Mouse (Mus musculus) left cerebral cortex, adult 18-20 months (tissue): Measurements from ENCODE around the gene Ifnar2. TPM values are rescaled to one million over a fixed set of nuclear protein-coding genes. Genes with fewer than 3 reads are reported as not detected.

Experiments used
- DNase-seq, 2 experiments: peaks; one replicate each; pipeline ENCODE4 v3.0.0; 2021 to 2022; ENCODE audit warnings: low spot score in 2 of 2, mixed read lengths in 1 of 2
- total RNA-seq, 2 experiments: library from RNA; stranded (reverse); gene quantifications; 2 replicates each; pipeline ENCODE4 v1.2.3; 2021

The Ifnar2 gene
- total RNA-seq, 2 experiments from 2014 or later: 21.0 to 23.7 TPM

DNA sequence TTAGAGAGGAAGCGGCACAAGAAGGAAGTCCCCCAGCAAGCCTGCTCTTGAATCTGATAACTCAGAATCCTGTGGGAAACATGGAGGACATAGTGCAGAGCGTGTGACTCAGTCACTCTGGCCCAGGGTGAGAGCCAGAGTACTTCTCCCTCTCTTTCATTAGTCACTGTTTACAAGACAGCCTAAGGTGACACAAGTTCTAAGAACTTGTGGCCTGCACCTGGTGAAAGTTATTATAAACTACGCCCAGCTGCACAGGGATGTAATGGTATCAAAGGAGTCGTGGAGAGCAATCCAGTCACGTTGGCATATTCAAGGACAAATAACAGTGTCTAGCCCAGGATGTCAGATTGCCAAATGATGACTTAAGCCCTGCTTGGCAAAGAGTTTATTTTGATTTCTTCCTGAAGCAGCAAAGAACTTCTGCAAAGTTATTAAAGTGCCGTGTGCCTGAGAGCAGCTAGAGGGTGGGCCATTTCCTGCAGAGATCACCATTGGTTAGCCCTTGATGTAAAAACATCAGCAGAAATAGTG is 79.8 kb downstream of the Ifnar2 start:
- DNase-seq: no peak

Other genes starting within 250 kb of the Ifnar2 start
- gene Olig2, start 147.3 kb upstream of the Ifnar2 start, total RNA-seq: 10 to 100 TPM; 19.5 to 22.6 TPM
- gene Olig1, start 103.0 kb upstream of the Ifnar2 start, total RNA-seq: 10 to 100 TPM; 67.3 to 77.0 TPM
- not detected for gene Gm21970, start 18.9 kb downstream of the Ifnar2 start, total RNA-seq
- 1 to 10 TPM; 9.8 to 9.9 TPM for gene Il10rb, start 33.4 kb downstream of the Ifnar2 start, total RNA-seq
- 10 to 100 TPM; 41.7 to 53.2 TPM for gene Ifnar1, start 112.5 kb downstream of the Ifnar2 start, total RNA-seq
- gene Ifngr2, start 174.3 kb downstream of the Ifnar2 start, total RNA-seq: 10 to 100 TPM; 31.3 to 41.2 TPM
- 10 to 100 TPM; 87.7 to 92.8 TPM for gene Tmem50b, start 225.0 kb downstream of the Ifnar2 start, total RNA-seq
- 1 to 10 TPM; 8.3 to 8.6 TPM for gene Dnajc28, start 246.2 kb downstream of the Ifnar2 start, total RNA-seq